Mouse (Mus musculus): ENCODE data around the gene Lmna.

Lmna gene

GRCm38 (mm10) chr3:88442488-88442887 lies 67.3 kb downstream of the Lmna start:
- in situ Hi-C loops (cut with MboI; ENCODE audit: low pct_unique_long_range_greater_than_20kb in 1 of 2, low sequenced_read_pairs in 2 of 2, unreplicated experiment in 1 of 2) = no loop called here

GRCm38 (mm10) chr3:88440500-88441381 lies 69.0 kb downstream of the Lmna start:
- in situ Hi-C loops (cut with MboI; ENCODE audit: low pct_unique_long_range_greater_than_20kb in 1 of 2, low sequenced_read_pairs in 2 of 2, unreplicated experiment in 1 of 2) = no loop called here

GRCm38 (mm10) chr3:88439582-88439981 lies 70.2 kb downstream of the Lmna start:
- in situ Hi-C loops (cut with MboI; ENCODE audit: low pct_unique_long_range_greater_than_20kb in 1 of 2, low sequenced_read_pairs in 2 of 2, unreplicated experiment in 1 of 2) = no loop called here

- in situ Hi-C loops (cut with MboI; ENCODE audit: low pct_unique_long_range_greater_than_20kb in 1 of 2, low sequenced_read_pairs in 2 of 2, unreplicated experiment in 1 of 2) = no loop called here
These were observed 72.3 kb downstream of the Lmna start for GRCm38 (mm10) chr3:88437454-88437853.

- in situ Hi-C loops (cut with MboI; ENCODE audit: low pct_unique_long_range_greater_than_20kb in 1 of 2, low sequenced_read_pairs in 2 of 2, unreplicated experiment in 1 of 2) = no loop called here
These were observed 73.2 kb downstream of the Lmna start for GRCm38 (mm10) chr3:88436395-88437201.

GRCm38 (mm10) chr3:88435515-88435914 lies 74.2 kb downstream of the Lmna start:
- in situ Hi-C loops (cut with MboI; ENCODE audit: low pct_unique_long_range_greater_than_20kb in 1 of 2, low sequenced_read_pairs in 2 of 2, unreplicated experiment in 1 of 2) = no loop called here

All from mouse embryonic stem cell (cell line).